Mouse (Mus musculus): ENCODE measurements around the gene Inpp5a. TPM values are rescaled to one million over a fixed set of nuclear protein-coding genes. Genes with fewer than 3 reads are reported as not detected.

The Inpp5a gene
- polyA plus RNA-seq, 1 experiment from 2014 or later, result 25.4 TPM

GRCm38 (mm10) chr7:139559659-139560058 lies 170.8 kb downstream of the Inpp5a start:
- WGBS, result 91% methylated on average over 10 of the region's 10 CpGs
- DNase-seq (ENCODE audit: low spot score), result no peak
- no peaks in the 10 kb centered on the region for H3K4me1 ChIP-seq (replicated peaks; ENCODE audit: control insufficient read depth, insufficient read depth)
- H3K36me3 ChIP-seq (ENCODE audit: control insufficient read depth, insufficient read depth, low read length), result peaks cover 15% of the 10 kb centered on the region; the same call in 1 of the 2 replicates
- TF ChIP-seq EP300 (optimal IDR thresholded peaks at IDR 0.05), result no peak
- TF ChIP-seq CTCF (IDR thresholded peaks at IDR 0.05; ENCODE audit: low read depth), result no peak
- no peaks in the 10 kb centered on the region for H3K9me3 ChIP-seq (ENCODE audit: control insufficient read depth, low read length)
- H3K27ac ChIP-seq (replicated peaks), result no peak overlapping the region
- H3K9ac ChIP-seq (ENCODE audit: low read length), result no peak overlapping the region
- H3K4me3 ChIP-seq (ENCODE audit: low read depth, low read length), result no peak overlapping the region
- no peak overlapping the region for H3K4me2 ChIP-seq (replicated peaks; ENCODE audit: low read depth)
- no peaks in the 10 kb centered on the region for H3K27me3 ChIP-seq (ENCODE audit: control insufficient read depth, insufficient read depth, low read length)
- no peak for ATAC-seq (ENCODE audit: low FRiP score, low TSS enrichment)

GRCm38 (mm10) chr7:139563425-139563824 lies 174.5 kb downstream of the Inpp5a start:
- H3K36me3 ChIP-seq (ENCODE audit: control insufficient read depth, insufficient read depth, low read length), result peaks cover 22% of the 10 kb centered on the region
- no peak for ATAC-seq (ENCODE audit: low FRiP score, low TSS enrichment)

GRCm38 (mm10) chr7:139564161-139564560 lies 175.3 kb downstream of the Inpp5a start:
- Histone ChIP-seq H3K27ac (replicated peaks) (no peak overlapping the region), H3K27me3 (ENCODE audit: control insufficient read depth, insufficient read depth, low read length) (no peaks in the 10 kb centered on the region; the same call in 1 of the 2 replicates), H3K4me1 (replicated peaks; ENCODE audit: control insufficient read depth, insufficient read depth) (no peaks in the 10 kb centered on the region), H3K4me3 (ENCODE audit: low read depth, low read length) (no peak overlapping the region), H3K9me3 (ENCODE audit: control insufficient read depth, low read length) (no peaks in the 10 kb centered on the region), H3K4me2 (replicated peaks; ENCODE audit: low read depth) (no peak overlapping the region), H3K9ac (ENCODE audit: low read length) (no peak overlapping the region), H3K36me3 (ENCODE audit: control insufficient read depth, insufficient read depth, low read length) (peaks cover 17% of the 10 kb centered on the region)
- ATAC-seq (ENCODE audit: low FRiP score, low TSS enrichment) (no peak), DNase-seq (ENCODE audit: low spot score) (no peak)
- TF ChIP-seq CTCF (IDR thresholded peaks at IDR 0.05; ENCODE audit: low read depth) (no peak), EP300 (optimal IDR thresholded peaks at IDR 0.05) (no peak)
- 84% methylated on average over 2 of the region's 2 CpGs for WGBS

More at GRCm38 (mm10) chr7:139563425-139563824, 174.5 kb downstream of the Inpp5a start:
- WGBS, result 73% methylated on average over 4 of the region's 4 CpGs
- Histone ChIP-seq H3K4me3 (ENCODE audit: low read depth, low read length) (no peak overlapping the region), H3K9ac (ENCODE audit: low read length) (no peak overlapping the region), H3K9me3 (ENCODE audit: control insufficient read depth, low read length) (no peaks in the 10 kb centered on the region), H3K27ac (replicated peaks) (no peak overlapping the region), H3K4me1 (replicated peaks; ENCODE audit: control insufficient read depth, insufficient read depth) (no peaks in the 10 kb centered on the region), H3K27me3 (ENCODE audit: control insufficient read depth, insufficient read depth, low read length) (no peaks in the 10 kb centered on the region; the same call in 1 of the 2 replicates), H3K4me2 (replicated peaks; ENCODE audit: low read depth) (no peak overlapping the region)
- TF ChIP-seq CTCF (IDR thresholded peaks at IDR 0.05; ENCODE audit: low read depth), result no peak
- TF ChIP-seq EP300 (optimal IDR thresholded peaks at IDR 0.05), result no peak
- DNase-seq (ENCODE audit: low spot score), result no peak

- no peak for DNase-seq (ENCODE audit: low spot score)
- Histone ChIP-seq H3K9me3 (ENCODE audit: control insufficient read depth, low read length) (no peaks in the 10 kb centered on the region), H3K9ac (ENCODE audit: low read length) (no peak overlapping the region), H3K36me3 (ENCODE audit: control insufficient read depth, insufficient read depth, low read length) (peaks cover 14% of the 10 kb centered on the region), H3K4me1 (replicated peaks; ENCODE audit: control insufficient read depth, insufficient read depth) (no peaks in the 10 kb centered on the region), H3K27ac (replicated peaks) (no peak overlapping the region), H3K27me3 (ENCODE audit: control insufficient read depth, insufficient read depth, low read length) (no peaks in the 10 kb centered on the region; the same call in 1 of the 2 replicates), H3K4me2 (replicated peaks; ENCODE audit: low read depth) (no peak overlapping the region), H3K4me3 (ENCODE audit: low read depth, low read length) (no peak overlapping the region)
- 72% methylated on average over 6 of the region's 6 CpGs for WGBS
- TF ChIP-seq CTCF (IDR thresholded peaks at IDR 0.05; ENCODE audit: low read depth), result no peak
- TF ChIP-seq EP300 (optimal IDR thresholded peaks at IDR 0.05), result no peak
- ATAC-seq (ENCODE audit: low FRiP score, low TSS enrichment), result no peak
Observed at GRCm38 (mm10) chr7:139565998-139566397, 177.1 kb downstream of the Inpp5a start.

GRCm38 (mm10) chr7:139566533-139566932 lies 177.6 kb downstream of the Inpp5a start:
- 59% methylated on average over 8 of the region's 8 CpGs for WGBS
- no peaks in the 10 kb centered on the region; the same call in 1 of the 2 replicates for H3K27me3 ChIP-seq (ENCODE audit: control insufficient read depth, insufficient read depth, low read length)
- H3K4me3 ChIP-seq (ENCODE audit: low read depth, low read length), result no peak overlapping the region
- no peak overlapping the region for H3K4me2 ChIP-seq (replicated peaks; ENCODE audit: low read depth)
- no peaks in the 10 kb centered on the region for H3K4me1 ChIP-seq (replicated peaks; ENCODE audit: control insufficient read depth, insufficient read depth)
- ATAC-seq (ENCODE audit: low FRiP score, low TSS enrichment) (peak; percentile 34; the same call in 1 of the 2 replicates), DNase-seq (ENCODE audit: low spot score) (no peak)
- H3K27ac ChIP-seq (replicated peaks), result no peak overlapping the region
- TF ChIP-seq EP300 (optimal IDR thresholded peaks at IDR 0.05), result no peak
- no peak for TF ChIP-seq CTCF (IDR thresholded peaks at IDR 0.05; ENCODE audit: low read depth)
- H3K9me3 ChIP-seq (ENCODE audit: control insufficient read depth, low read length), result no peaks in the 10 kb centered on the region
- H3K36me3 ChIP-seq (ENCODE audit: control insufficient read depth, insufficient read depth, low read length), result peaks cover 14% of the 10 kb centered on the region
- no peak overlapping the region for H3K9ac ChIP-seq (ENCODE audit: low read length)

GRCm38 (mm10) chr7:139570788-139571187 lies 181.9 kb downstream of the Inpp5a start:
- Histone ChIP-seq H3K36me3 (ENCODE audit: control insufficient read depth, insufficient read depth, low read length) (peaks cover 15% of the 10 kb centered on the region), H3K27me3 (ENCODE audit: control insufficient read depth, insufficient read depth, low read length) (no peaks in the 10 kb centered on the region; the same call in 1 of the 2 replicates), H3K9me3 (ENCODE audit: control insufficient read depth, low read length) (no peaks in the 10 kb centered on the region), H3K4me2 (replicated peaks; ENCODE audit: low read depth) (no peak overlapping the region), H3K9ac (ENCODE audit: low read length) (no peak overlapping the region), H3K4me3 (ENCODE audit: low read depth, low read length) (no peak overlapping the region), H3K4me1 (replicated peaks; ENCODE audit: control insufficient read depth, insufficient read depth) (no peaks in the 10 kb centered on the region), H3K27ac (replicated peaks) (no peak overlapping the region)
- no peak for TF ChIP-seq EP300 (optimal IDR thresholded peaks at IDR 0.05)
- no peak for TF ChIP-seq CTCF (IDR thresholded peaks at IDR 0.05; ENCODE audit: low read depth)
- DNase-seq (ENCODE audit: low spot score) (no peak), ATAC-seq (ENCODE audit: low FRiP score, low TSS enrichment) (no peak)
- whole genome bisulfite sequencing, result 99% methylated on average over 5 of the region's 5 CpGs
